Comparison of ENCODE assay signal across 2 mouse cellular contexts in genomic region chr17:35769961-35770276, GRCm38 (mm10). TPM values are rescaled to one million over a fixed set of nuclear protein-coding genes. Genes with fewer than 3 reads are reported as not detected.
A peak's percentile ranks its signal among the peaks of the same experiment; 100 is the strongest.
DNase-seq lines count a peak whose midpoint lies in the region; ATAC-seq and TF ChIP-seq lines count a peak whose summit lies in the region.
"Not testable (repeated sequence)": the region's sequence is repeated elsewhere in the genome, so short reads cannot be mapped to it uniquely, and the experiment has no call there.

No protein-coding gene starts in this region.

- H3K4me1 ChIP-seq in ES-E14 (ENCODE audit: control insufficient read depth in 2 of 2, insufficient read depth in 2 of 2, low read length in 2 of 2, poor library complexity in 1 of 2); midbrain, embryonic 11.5 days (ENCODE audit: control insufficient read depth, insufficient read depth, low read length): not testable (repeated sequence)

- H3K27ac ChIP-seq in ES-E14 (ENCODE audit: insufficient read depth, low read depth, low read length, poor library complexity, severe bottlenecking); midbrain, embryonic 11.5 days (ENCODE audit: low read depth, low read length): not testable (repeated sequence)

- in situ Hi-C loops in ES-E14 (cut with MboI; ENCODE audit: low sequenced_read_pairs in 2 of 2, unreplicated experiment in 2 of 2), result not testable (repeated sequence)

- not testable (repeated sequence) for DNase-seq in ES-E14 (ENCODE audit: low read depth, low spot score)
- peak; percentile 56 for DNase-seq in midbrain, embryonic 11.5 days (ENCODE audit: low spot score, missing footprints)

- not testable (repeated sequence) for H3K9ac ChIP-seq in ES-E14 (ENCODE audit: insufficient read depth, low read depth, low read length, poor library complexity, severe bottlenecking); midbrain, embryonic 11.5 days (ENCODE audit: low read length)

- H3K36me3 ChIP-seq in ES-E14 (ENCODE audit: control insufficient read depth, insufficient read depth, low read length, poor library complexity, severe bottlenecking); midbrain, embryonic 11.5 days (ENCODE audit: control insufficient read depth, insufficient read depth, low read length): not testable (repeated sequence)

- H3K4me3 ChIP-seq in ES-E14 (ENCODE audit: insufficient read depth in 1 of 2, low read depth in 1 of 2, low read length in 2 of 2, poor library complexity in 1 of 2, severe bottlenecking in 1 of 2); midbrain, embryonic 11.5 days (ENCODE audit: low read depth, low read length): not testable (repeated sequence)

- WGBS in midbrain, embryonic 11.5 days, result 82% methylated on average over 4 of the region's 4 CpGs

- not testable (repeated sequence) for H3K4me2 ChIP-seq in midbrain, embryonic 11.5 days

- not testable (repeated sequence) for ATAC-seq in midbrain, embryonic 11.5 days (ENCODE audit: low FRiP score)

- not testable (repeated sequence) for H3K27me3 ChIP-seq in midbrain, embryonic 11.5 days (ENCODE audit: control insufficient read depth, insufficient read depth, low read length)

- not testable (repeated sequence) for H3K9me3 ChIP-seq in ES-E14 (ENCODE audit: control insufficient read depth, insufficient read depth, low read depth, low read length); midbrain, embryonic 11.5 days (ENCODE audit: control insufficient read depth, low read length)

TF ChIP-seq in ES-E14, 5 proteins besides CTCF, POLR2A, EP300 and RAD21:
- peak; percentile 91 for TF ChIP-seq ZNF384 (IDR thresholded peaks at IDR 0.05; ENCODE audit: low read depth, low read length)
TF ChIP-seq in ES-E14: peak in this region for 1; not testable (repeated sequence) for 4.

RNA-seq across cellular contexts. Expression of gene Ier3, which starts 51.6 kb away (rescaled TPM):
- total RNA-seq in ES-E14 (2012; rRNA removed), result 29.3 and 32.3 TPM in 2 replicates
- polyA plus RNA-seq in midbrain, embryonic 11.5 days (2014; fragmentation: Nextera tagmentation; extraction: Ambion mirVana), result 2.5 and 4.0 TPM in 2 replicates

RNA-seq across cellular contexts. Expression of gene Flot1, which starts 53.1 kb away (rescaled TPM):
- 31.6 and 34.6 TPM in 2 replicates for total RNA-seq in ES-E14 (2012; rRNA removed)
- 46.9 and 47.4 TPM in 2 replicates for polyA plus RNA-seq in midbrain, embryonic 11.5 days (2014; fragmentation: Nextera tagmentation; extraction: Ambion mirVana)
